Mouse (Mus musculus) midbrain, postnatal 0 days (tissue): ENCODE measurements around the gene Efcab8. TPM values are rescaled to one million over a fixed set of nuclear protein-coding genes. Genes with fewer than 3 reads are reported as not detected.

ENCODE experiments used
- ATAC-seq: fragments of 200-750 bp; cut with Nextera tagmentation; 2 replicates; pipeline ENCODE4 v1.8.0; 2017; ENCODE audit warnings: moderate number of reproducible peaks, mild to moderate bottlenecking, moderate TSS enrichment, moderate library complexity; ENCODE audit not compliant: low FRiP score
- DNase-seq: peaks from one replicate; pipeline ENCODE4 v3.0.0-alpha.2; 2015; ENCODE audit warnings: low spot score
- H3K27ac ChIP-seq: fragments of 300-500 bp; sonication (generic); 2 replicates; pipeline ENCODE4 v1.5.1; 2014; ENCODE audit warnings: low read depth, mild to moderate bottlenecking, low read length, mixed read lengths
- H3K27me3 ChIP-seq: fragments of 300-500 bp; sonication (generic); 2 replicates; pipeline ENCODE4 v1.6.1; 2014; ENCODE audit warnings: low read length, control low read depth, mixed read lengths; ENCODE audit not compliant: insufficient read depth
- H3K36me3 ChIP-seq: fragments of 300-500 bp; sonication (generic); 2 replicates; pipeline ENCODE4 v1.6.1; 2014; ENCODE audit warnings: low read length, control low read depth, mixed read lengths; ENCODE audit not compliant: insufficient read depth
- H3K4me1 ChIP-seq: fragments of 300-500 bp; sonication (generic); 2 replicates; pipeline ENCODE4 v1.6.1; 2014; ENCODE audit warnings: mild to moderate bottlenecking, control low read depth, antibody characterized with exemption, low read length, mixed read lengths; ENCODE audit not compliant: insufficient read depth
- H3K4me2 ChIP-seq: fragments of 300-500 bp; sonication (generic); 2 replicates; pipeline ENCODE4 v1.6.1; 2014; ENCODE audit warnings: low read depth, mild to moderate bottlenecking, low read length, mixed read lengths; ENCODE audit not compliant: poor library complexity, severe bottlenecking
- H3K4me3 ChIP-seq: fragments of 300-500 bp; sonication (generic); 2 replicates; pipeline ENCODE4 v1.5.1; 2014; ENCODE audit warnings: low read depth, mild to moderate bottlenecking, low read length, moderate library complexity
- H3K9ac ChIP-seq: fragments of 300-500 bp; sonication (generic); replicated peaks from 2 replicates; pipeline ENCODE4 v1.6.1; 2014; ENCODE audit warnings: mild to moderate bottlenecking, low read length, moderate library complexity, mixed read lengths; ENCODE audit not compliant: poor library complexity, severe bottlenecking
- H3K9me3 ChIP-seq: fragments of 300-500 bp; sonication (generic); 2 replicates; pipeline ENCODE4 v1.6.1; 2016; ENCODE audit warnings: low read length, control low read depth
- CTCF ChIP-seq: IDR thresholded peaks from 2 replicates; pipeline ENCODE4 v1.5.1; 2016; ENCODE audit warnings: antibody characterized with exemption, mild to moderate bottlenecking
- WGBS: fragments of 180-500 bp; shearing (Covaris S2); extraction: QIAGEN DNeasy Blood & Tissue Kit; methylation state at CpG from one replicate; pipeline ENCODE4 v1.1.7; 2014; 5-methylcytosine and 5-hydroxymethylcytosine counted together
- polyA plus RNA-seq: library from polyadenylated mRNA; unstranded; fragments of >200 nt; fragmentation: Nextera tagmentation; extraction: Ambion mirVana; gene quantifications from 2 replicates; pipeline ENCODE4 v1.2.1, GENCODE M21; 2015
- total RNA-seq: library from RNA; depleted of rRNA; stranded (reverse); fragments of >200 nt; gene quantifications from 2 replicates; pipeline ENCODE4 v1.2.3, GENCODE M21; 2014

Efcab8 gene
- total and polyA plus RNA-seq, 2 experiments from 2014 or later: not detected

DNA sequence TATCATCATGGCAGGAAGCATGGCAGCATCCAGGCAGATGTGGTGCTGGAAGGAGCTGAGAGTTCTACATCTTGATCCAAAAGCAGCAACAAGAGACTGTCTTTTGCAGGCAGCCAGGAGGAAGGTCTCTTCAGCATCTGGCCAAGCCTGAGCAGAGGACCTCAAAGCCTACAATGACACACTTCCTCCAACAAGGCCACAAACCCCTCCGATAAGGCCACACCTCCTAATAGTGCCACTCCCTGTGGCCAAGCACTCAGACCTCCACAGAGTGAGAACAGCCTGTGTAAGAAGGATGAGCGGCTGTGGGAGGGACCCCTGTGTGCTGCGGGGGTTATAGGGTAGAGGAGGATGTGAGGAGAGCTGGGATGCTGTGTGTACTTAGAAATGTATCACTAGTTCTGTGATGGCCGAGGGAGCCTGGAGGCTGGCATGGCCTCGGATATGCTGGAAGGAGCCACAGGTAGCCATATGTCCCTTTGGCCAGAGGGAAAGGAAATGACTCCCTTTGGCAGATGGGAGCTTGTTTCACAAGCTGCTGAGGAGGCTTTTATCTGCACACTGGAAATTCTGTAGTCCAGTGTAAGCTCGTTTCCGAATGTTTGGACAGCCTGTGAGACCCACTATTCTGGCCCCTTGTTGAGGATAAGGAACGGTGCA is 47.6 kb downstream of the Efcab8 start:
- ATAC-seq: no peak
- H3K4me3 ChIP-seq: no peak overlapping the region
- no peaks in the 10 kb centered on the region for H3K36me3 ChIP-seq
- TF ChIP-seq CTCF: no peak
- 82% methylated on average over 8 of the region's 8 CpGs for WGBS
- H3K4me1 ChIP-seq: no peaks in the 10 kb centered on the region
- H3K27me3 ChIP-seq: 0 out of 2 replicates have a peak, but pooled peaks cover 4% of the 10 kb centered on the region
- no peaks in the 10 kb centered on the region for H3K9me3 ChIP-seq
- no peak overlapping the region for H3K4me2 ChIP-seq
- DNase-seq: no peak
- H3K27ac ChIP-seq: no peak overlapping the region
- no peak overlapping the region for H3K9ac ChIP-seq

DNA sequence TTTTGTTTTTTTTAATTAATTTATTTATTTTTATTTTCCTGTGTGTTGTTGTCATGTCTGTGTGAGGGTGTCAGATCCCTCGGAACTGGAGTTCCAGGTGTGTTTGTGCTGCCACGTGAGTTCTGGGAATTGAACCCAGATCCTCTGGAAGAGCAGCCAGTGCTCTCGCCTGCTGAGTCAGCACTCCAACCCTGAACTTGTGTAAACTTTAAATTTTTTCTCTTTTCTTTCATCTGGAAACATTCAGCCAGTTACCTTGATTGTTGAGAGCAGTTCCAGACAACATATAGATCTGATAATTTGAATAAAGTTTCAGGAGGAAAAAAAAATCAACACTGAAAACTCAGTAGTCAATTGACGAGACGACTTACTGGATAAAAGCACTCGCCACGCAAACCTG is 49.0 kb downstream of the Efcab8 start:
- H3K9me3 ChIP-seq: no peaks in the 10 kb centered on the region
- H3K4me2 ChIP-seq: no peak overlapping the region
- no peaks in the 10 kb centered on the region for H3K4me1 ChIP-seq
- 0 out of 2 replicates have a peak, but pooled peaks cover 4% of the 10 kb centered on the region for H3K27me3 ChIP-seq
- H3K27ac ChIP-seq: no peak overlapping the region
- H3K36me3 ChIP-seq: no peaks in the 10 kb centered on the region
- TF ChIP-seq CTCF: no peak
- ATAC-seq (no peak), DNase-seq (no peak)
- H3K9ac ChIP-seq: no peak overlapping the region
- 88% methylated on average over 7 of the region's 7 CpGs for WGBS
- H3K4me3 ChIP-seq: no peak overlapping the region

GRCm38 (mm10) chr2:153833291-153833690 is 53.6 kb downstream of the Efcab8 start:
- 88% methylated on average over 8 of the region's 8 CpGs for WGBS
- Histone ChIP-seq H3K4me3 (no peak overlapping the region), H3K36me3 (no peaks in the 10 kb centered on the region), H3K9me3 (no peaks in the 10 kb centered on the region), H3K4me2 (no peak overlapping the region), H3K4me1 (no peaks in the 10 kb centered on the region), H3K27me3 (no peaks in the 10 kb centered on the region), H3K9ac (no peak overlapping the region), H3K27ac (no peak overlapping the region)
- no peak for TF ChIP-seq CTCF
- DNase-seq: no peak
- no peak for ATAC-seq

- Histone ChIP-seq H3K4me1 (no peaks in the 10 kb centered on the region), H3K4me3 (no peak overlapping the region), H3K9me3 (no peaks in the 10 kb centered on the region), H3K9ac (no peak overlapping the region), H3K27me3 (no peaks in the 10 kb centered on the region), H3K36me3 (no peaks in the 10 kb centered on the region), H3K27ac (no peak overlapping the region), H3K4me2 (no peak overlapping the region)
- DNase-seq (no peak), ATAC-seq (no peak)
- 85% methylated on average over 8 of the region's 8 CpGs for WGBS
- no peak for TF ChIP-seq CTCF
Measured at GRCm38 (mm10) chr2:153842854-153843253, 63.1 kb downstream of the Efcab8 start.

DNA sequence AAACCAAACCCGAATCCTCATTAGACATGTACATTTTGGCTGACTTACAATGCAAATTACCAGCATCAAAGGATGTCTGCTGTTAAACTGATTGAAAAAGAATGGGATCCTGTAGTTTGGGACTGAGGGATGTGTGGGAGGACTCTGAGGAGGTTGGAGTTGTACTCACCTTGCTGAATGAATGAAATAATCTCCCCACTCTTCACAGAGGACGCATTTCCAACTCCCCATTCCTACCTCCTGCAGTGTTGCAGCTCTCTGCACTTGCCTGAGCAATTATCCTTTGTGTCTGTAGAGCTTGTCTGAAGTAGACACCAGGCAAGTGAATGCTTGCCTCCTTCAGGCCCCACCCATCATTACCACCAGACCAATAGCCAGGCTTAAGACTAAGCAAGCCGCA is 68.7 kb downstream of the Efcab8 start:
- H3K9me3 ChIP-seq: no peaks in the 10 kb centered on the region
- DNase-seq (no peak), ATAC-seq (no peak)
- no peak overlapping the region for H3K4me3 ChIP-seq
- WGBS: 76% methylated on average over 3 of the region's 3 CpGs
- TF ChIP-seq CTCF: no peak
- no peak overlapping the region for H3K27ac ChIP-seq
- no peak overlapping the region for H3K9ac ChIP-seq
- no peaks in the 10 kb centered on the region for H3K36me3 ChIP-seq
- H3K4me1 ChIP-seq: no peaks in the 10 kb centered on the region
- no peak overlapping the region for H3K4me2 ChIP-seq
- no peaks in the 10 kb centered on the region for H3K27me3 ChIP-seq

- no peak overlapping the region for H3K4me2 ChIP-seq
- WGBS: 81% methylated on average over 6 of the region's 6 CpGs
- peak; percentile 51 for TF ChIP-seq CTCF
- H3K4me1 ChIP-seq: no peaks in the 10 kb centered on the region
- no peak for DNase-seq
- H3K27me3 ChIP-seq: no peaks in the 10 kb centered on the region
- no peak overlapping the region for H3K27ac ChIP-seq
- no peak overlapping the region for H3K4me3 ChIP-seq
- ATAC-seq: no peak
- H3K9me3 ChIP-seq: no peaks in the 10 kb centered on the region
- no peak overlapping the region for H3K9ac ChIP-seq
- H3K36me3 ChIP-seq: no peaks in the 10 kb centered on the region
Measured at GRCm38 (mm10) chr2:153850351-153851029, 70.8 kb downstream of the Efcab8 start.
